Mouse (Mus musculus) liver, embryonic 11.5 days (tissue): Measurements from ENCODE around the gene Olfr69. TPM values are rescaled to one million over a fixed set of nuclear protein-coding genes. Genes with fewer than 3 reads are reported as not detected.
"Not testable (repeated sequence)": the region's sequence is repeated elsewhere in the genome, so short reads cannot be mapped to it uniquely, and the experiment has no call there.

Experiments
- ATAC-seq: fragments of 200-750 bp; cut with Nextera tagmentation; replicated peaks from 2 replicates; pipeline ENCODE4 v1.8.0; 2017; ENCODE audit warnings: moderate number of reproducible peaks, mild to moderate bottlenecking, moderate TSS enrichment, moderate library complexity; ENCODE audit not compliant: low FRiP score
- DNase-seq: peaks from one replicate; pipeline ENCODE4 v3.0.0-alpha.2; 2017; ENCODE audit warnings: low spot score
- H3K27ac ChIP-seq: fragments of 300-500 bp; sonication (generic); 2 replicates; pipeline ENCODE4 v1.5.1; 2014; ENCODE audit warnings: mild to moderate bottlenecking, low read depth, low read length, control low read depth
- H3K27me3 ChIP-seq: fragments of 300-500 bp; sonication (generic); replicated peaks from 2 replicates; pipeline ENCODE4 v1.6.1; 2014; ENCODE audit warnings: low read length, mixed read lengths; ENCODE audit not compliant: control insufficient read depth, insufficient read depth
- H3K36me3 ChIP-seq: fragments of 300-500 bp; sonication (generic); 2 replicates; pipeline ENCODE4 v1.6.1; 2014; ENCODE audit warnings: mild to moderate bottlenecking, low read length, moderate library complexity, mixed read lengths; ENCODE audit not compliant: control insufficient read depth, insufficient read depth
- H3K4me1 ChIP-seq: fragments of 300-500 bp; sonication (generic); replicated peaks from 2 replicates; pipeline ENCODE4 v1.6.1; 2014; ENCODE audit warnings: low read length, mixed read lengths; ENCODE audit not compliant: control insufficient read depth, insufficient read depth
- H3K4me2 ChIP-seq: fragments of 300-500 bp; sonication (generic); 2 replicates; pipeline ENCODE4 v1.6.1; 2014; ENCODE audit warnings: mild to moderate bottlenecking, control low read depth, moderate library complexity
- H3K4me3 ChIP-seq: fragments of 300-500 bp; sonication (generic); 2 replicates; pipeline ENCODE4 v1.5.1; 2014; ENCODE audit warnings: low read depth, low read length, control low read depth
- H3K9ac ChIP-seq: fragments of 300-500 bp; sonication (generic); 2 replicates; pipeline ENCODE4 v1.6.1; 2014; ENCODE audit warnings: low read depth, low read length, control low read depth
- H3K9me3 ChIP-seq: fragments of 300-500 bp; sonication (generic); 2 replicates; pipeline ENCODE4 v1.6.1; 2016; ENCODE audit warnings: low read length, inconsistent platforms, mixed read lengths; ENCODE audit not compliant: control insufficient read depth
- WGBS: fragments of 180-500 bp; shearing (Covaris S2); extraction: QIAGEN DNeasy Blood & Tissue Kit; methylation state at CpG from one replicate; pipeline ENCODE4 v1.1.7; 2014; 5-methylcytosine and 5-hydroxymethylcytosine counted together
- polyA plus RNA-seq: library from polyadenylated mRNA; unstranded; fragments of >200 nt; fragmentation: Nextera tagmentation; extraction: Ambion mirVana; gene quantifications from 2 replicates; pipeline ENCODE4 v1.2.1, GENCODE M21; 2014

Olfr69 gene
- polyA plus RNA-seq, 1 experiment from 2014 or later, result not detected

DNA sequence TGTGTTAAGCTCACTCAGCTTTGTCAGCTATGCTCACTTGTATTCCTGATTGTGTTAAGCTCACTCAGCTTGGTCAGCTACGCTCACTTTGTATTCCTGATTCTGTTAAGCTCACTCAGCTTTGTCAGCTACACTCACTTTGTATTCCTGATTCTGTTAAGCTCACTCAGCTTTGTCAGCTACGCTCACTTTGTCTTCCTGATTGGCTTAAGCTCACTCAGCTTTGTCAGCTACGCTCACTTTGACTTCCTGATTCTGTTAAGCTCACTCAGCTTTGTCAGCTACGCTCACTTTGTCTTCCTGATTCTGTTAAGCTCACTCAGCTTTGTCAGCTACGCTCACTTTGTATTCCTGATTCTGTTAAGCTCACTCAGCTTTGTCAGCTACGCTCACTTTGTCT is 9.2 kb downstream of the Olfr69 start:
- H3K27ac ChIP-seq, ATAC-seq, H3K27me3 ChIP-seq, H3K4me2 ChIP-seq, H3K4me1 ChIP-seq, H3K36me3 ChIP-seq, H3K9me3 ChIP-seq, DNase-seq, H3K4me3 ChIP-seq, H3K9ac ChIP-seq: not testable (repeated sequence)
- 71% methylated on average over 6 of the region's 6 CpGs for WGBS

DNA sequence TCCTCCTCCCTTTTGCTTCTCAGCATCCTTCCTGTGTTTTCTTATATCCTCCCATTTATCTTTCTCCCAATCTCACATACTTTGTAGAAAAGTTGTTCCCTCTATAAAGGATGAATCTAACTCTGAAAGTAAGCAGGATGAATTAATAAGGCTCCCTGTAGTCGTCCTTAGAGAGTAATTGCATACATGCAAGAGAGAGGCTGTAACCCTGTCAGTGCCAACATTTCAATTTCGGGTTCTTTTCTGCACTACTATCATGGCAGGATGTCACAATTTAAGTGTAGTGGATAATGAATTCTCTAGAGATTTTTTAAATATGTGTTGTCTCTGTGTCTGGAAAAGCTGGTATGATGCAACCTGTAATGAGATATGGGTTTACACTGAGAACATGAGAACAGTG is 14.2 kb downstream of the Olfr69 start, which contains the start of gene Olfr630:
Gene Olfr630, minus strand, starts transcription at position 101 of the 400 bp plus-strand sequence.
- no peak for DNase-seq
- Histone ChIP-seq H3K36me3 (no peaks in the 10 kb centered on the region), H3K4me1 (no peaks in the 10 kb centered on the region), H3K4me3 (no peak within 1 kb of the TSS), H3K4me2 (no peak within 1 kb of the TSS), H3K9ac (no peak within 1 kb of the TSS), H3K9me3 (no peaks in the 10 kb centered on the region), H3K27ac (no peak within 1 kb of the TSS), H3K27me3 (no peaks in the 10 kb centered on the region)
- WGBS, result 47% methylated on average over 2 of the region's 2 CpGs
- no peak for ATAC-seq

DNA sequence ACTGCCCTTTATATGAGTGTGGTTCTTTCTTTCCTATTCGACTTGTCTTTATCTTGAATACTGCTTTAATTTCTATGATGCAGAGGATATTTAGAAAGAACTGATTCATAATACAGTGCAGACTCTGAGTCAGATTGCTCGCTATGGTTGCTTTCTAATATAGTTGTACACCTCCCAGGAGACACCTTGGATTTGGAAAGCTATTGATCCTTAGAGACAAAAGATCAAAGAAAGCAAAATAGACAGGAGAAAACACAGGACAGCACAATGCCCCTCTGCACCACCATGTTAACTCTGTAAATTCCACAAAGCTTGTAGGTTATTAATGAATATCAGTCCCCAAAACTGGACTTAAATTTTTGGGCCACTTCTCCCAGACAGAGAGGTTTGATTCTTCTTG is 26.6 kb downstream of the Olfr69 start, which contains the start of gene Olfr629:
Gene Olfr629, minus strand, starts transcription at position 101 of the 400 bp plus-strand sequence.
- no peaks in the 10 kb centered on the region for H3K9me3 ChIP-seq
- H3K27me3 ChIP-seq, result no peaks in the 10 kb centered on the region
- no peak within 1 kb of the TSS for H3K9ac ChIP-seq
- 78% methylated on average over 2 of the region's 2 CpGs for WGBS
- H3K36me3 ChIP-seq, result no peaks in the 10 kb centered on the region
- no peaks in the 10 kb centered on the region for H3K4me1 ChIP-seq
- no peak within 1 kb of the TSS for H3K27ac ChIP-seq
- no peak within 1 kb of the TSS for H3K4me2 ChIP-seq
- no peak within 1 kb of the TSS for H3K4me3 ChIP-seq
- ATAC-seq, result no peak
- DNase-seq, result no peak

DNA sequence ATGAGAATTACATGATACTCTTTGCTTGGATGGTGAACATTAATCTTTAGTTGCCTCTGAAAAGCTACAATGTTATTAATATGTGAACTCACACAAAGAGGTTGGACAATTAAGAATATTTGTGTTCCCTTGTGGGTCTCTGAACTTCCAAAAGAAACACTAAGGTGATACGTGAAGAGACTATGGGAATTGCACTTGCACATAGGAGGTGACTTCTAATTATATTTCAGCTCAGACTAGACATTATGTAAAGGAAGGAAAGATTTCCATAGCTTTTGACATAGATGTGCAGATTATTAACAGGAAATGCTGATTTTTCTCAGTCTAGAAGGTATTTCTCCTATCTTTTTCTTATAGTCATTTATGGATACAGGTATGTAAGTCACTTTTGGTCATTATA is 41.3 kb downstream of the Olfr69 start, which contains the start of gene Olfr628:
Gene Olfr628, plus strand, starts transcription at position 301 of the 400 bp plus-strand sequence.
- Histone ChIP-seq H3K27ac (no peak within 1 kb of the TSS), H3K4me3 (no peak within 1 kb of the TSS), H3K4me1 (no peaks in the 10 kb centered on the region), H3K9me3 (no peaks in the 10 kb centered on the region), H3K36me3 (no peaks in the 10 kb centered on the region), H3K27me3 (no peaks in the 10 kb centered on the region), H3K4me2 (no peak within 1 kb of the TSS), H3K9ac (no peak within 1 kb of the TSS)
- 87% methylated on average over 1 of the region's 1 CpGs for WGBS
- DNase-seq, result no peak
- ATAC-seq, result no peak

DNA sequence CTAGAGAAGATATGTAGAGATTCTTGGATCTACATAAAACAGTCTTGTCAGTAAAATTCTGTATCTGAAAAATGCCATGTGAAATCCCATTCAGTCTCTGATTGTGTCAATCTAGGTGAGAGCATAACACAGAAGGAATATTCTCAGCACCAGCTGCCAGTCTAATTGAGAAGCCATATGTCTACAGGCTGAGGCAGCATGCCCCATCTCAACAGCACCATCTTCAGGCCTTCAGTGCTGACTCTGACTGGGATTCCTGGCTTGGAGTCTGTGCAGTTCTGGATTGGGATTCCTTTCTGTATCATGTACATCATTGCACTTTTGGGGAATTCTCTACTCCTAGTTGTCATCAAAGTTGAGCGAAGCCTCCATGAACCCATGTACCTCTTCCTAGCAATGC is 55.0 kb downstream of the Olfr69 start:
- H3K4me1 ChIP-seq, H3K27ac ChIP-seq, H3K27me3 ChIP-seq, H3K36me3 ChIP-seq, H3K4me3 ChIP-seq, H3K4me2 ChIP-seq, DNase-seq, H3K9ac ChIP-seq, ATAC-seq, H3K9me3 ChIP-seq: not testable (repeated sequence)
- WGBS, result 92% methylated on average over 1 of the region's 1 CpGs

Other genes with a start within 250 kb of the Olfr69 start
- gene Olfr612, start 228.9 kb downstream of the Olfr69 start, polyA plus RNA-seq, result not detected in 2 replicates
- gene Olfr613, start 223.5 kb downstream of the Olfr69 start, polyA plus RNA-seq, result not detected in 2 replicates
- gene Olfr615, start 215.5 kb downstream of the Olfr69 start, polyA plus RNA-seq, result not detected in 2 replicates
- gene Olfr616, start 202.5 kb downstream of the Olfr69 start, polyA plus RNA-seq, result not detected in 2 replicates
- gene Olfr617, start 198.5 kb downstream of the Olfr69 start, polyA plus RNA-seq, result not detected in 2 replicates
- not detected in 2 replicates for gene Olfr618, start 181.5 kb downstream of the Olfr69 start, polyA plus RNA-seq
- not detected in 2 replicates for gene Olfr619, start 171.0 kb downstream of the Olfr69 start, polyA plus RNA-seq
- not detected in 2 replicates for gene Olfr620, start 159.1 kb downstream of the Olfr69 start, polyA plus RNA-seq
- gene Olfr622, start 128.9 kb downstream of the Olfr69 start, polyA plus RNA-seq, result not detected in 2 replicates
- gene Olfr623, start 107.9 kb downstream of the Olfr69 start, polyA plus RNA-seq, result not detected in 2 replicates
- 0.04 TPM in 1 of 2 replicates, not detected in the other for gene Olfr624, start 100.4 kb downstream of the Olfr69 start, polyA plus RNA-seq
- gene Olfr625-ps1, start 88.9 kb downstream of the Olfr69 start, polyA plus RNA-seq, result not detected in 2 replicates
- not detected in 2 replicates for gene Olfr243, start 56.9 kb downstream of the Olfr69 start, polyA plus RNA-seq
- gene Olfr628, start 41.2 kb downstream of the Olfr69 start, polyA plus RNA-seq, result not detected in 2 replicates
- not detected in 2 replicates for gene Olfr629, start 26.7 kb downstream of the Olfr69 start, polyA plus RNA-seq
- gene Olfr630, start 14.3 kb downstream of the Olfr69 start, polyA plus RNA-seq, result not detected in 2 replicates
- gene Olfr68, start 8.1 kb upstream of the Olfr69 start, polyA plus RNA-seq, result not detected in 2 replicates
- gene Olfr67, start 20.2 kb upstream of the Olfr69 start, polyA plus RNA-seq, result not detected in 2 replicates
- gene Hbb-bt, start 42.4 kb upstream of the Olfr69 start, polyA plus RNA-seq, result 7,398 and 7,943 TPM in 2 replicates
- 9,439 and 11,024 TPM in 2 replicates for gene Hbb-bs, start 56.5 kb upstream of the Olfr69 start, polyA plus RNA-seq
- not detected in 2 replicates for gene Hbb-bh2, start 68.9 kb upstream of the Olfr69 start, polyA plus RNA-seq
- 4,066 and 4,428 TPM in 2 replicates for gene Hbb-bh1, start 71.6 kb upstream of the Olfr69 start, polyA plus RNA-seq
- gene Hbb-y, start 81.6 kb upstream of the Olfr69 start, polyA plus RNA-seq, result 15,021 and 16,786 TPM in 2 replicates
- gene Olfr66, start 114.7 kb upstream of the Olfr69 start, polyA plus RNA-seq, result not detected in 2 replicates
- not detected in 2 replicates for gene Olfr64, start 122.9 kb upstream of the Olfr69 start, polyA plus RNA-seq
- not detected in 2 replicates for gene Olfr65, start 131.9 kb upstream of the Olfr69 start, polyA plus RNA-seq
- gene Olfr631, start 157.2 kb upstream of the Olfr69 start, polyA plus RNA-seq, result not detected in 2 replicates
- gene Olfr632, start 162.8 kb upstream of the Olfr69 start, polyA plus RNA-seq, result 0.12 TPM in 1 of 2 replicates, not detected in the other
- gene Olfr633, start 172.8 kb upstream of the Olfr69 start, polyA plus RNA-seq, result not detected in 2 replicates
- gene Olfr635, start 199.6 kb upstream of the Olfr69 start, polyA plus RNA-seq, result not detected in 2 replicates
- not detected in 2 replicates for gene Olfr638, start 227.2 kb upstream of the Olfr69 start, polyA plus RNA-seq
- not detected in 2 replicates for gene Olfr639, start 245.7 kb upstream of the Olfr69 start, polyA plus RNA-seq